8 mouse cellular contexts compared by ENCODE assay signal in genomic region chr15:101175613-101176283, GRCm38 (mm10). TPM values are rescaled to one million over a fixed set of nuclear protein-coding genes. Genes with fewer than 3 reads are reported as not detected.
DNase-seq lines count a peak whose midpoint lies in the region; ATAC-seq and TF ChIP-seq lines count a peak whose summit lies in the region.

No protein-coding gene starts in this region.

- ATAC-seq in heart, embryonic 13.5 days (ENCODE audit: extremely low read depth, insufficient number of reproducible peaks, low FRiP score, low TSS enrichment): no peak
- ATAC-seq in heart, postnatal 0 days (ENCODE audit: insufficient read depth, low read depth): no peak
- no peak for ATAC-seq in midbrain, embryonic 11.5 days (ENCODE audit: low FRiP score)
- no peak for ATAC-seq in megakaryocyte progenitor cell, adult 5-6 weeks (replicated peaks; ENCODE audit: poor library complexity)

- DNase-seq in heart, postnatal 4 days: no peak
- DNase-seq in cerebellum, postnatal 14 days: peak; percentile 41 to 54
- DNase-seq in heart, postnatal 0 days (ENCODE audit: low spot score): no peak
- peak; percentile 88 for DNase-seq in midbrain, embryonic 11.5 days (ENCODE audit: low spot score, missing footprints)
- no peak for DNase-seq in spleen, adult 12 weeks (ENCODE audit: low spot score)
- no peak for DNase-seq in gastrocnemius, adult 8-10 months (ENCODE audit: low spot score in 2 of 2)

- WGBS in heart, embryonic 13.5 days: 20% methylated on average over 17 of the region's 17 CpGs
- WGBS in heart, postnatal 0 days: 18% methylated on average over 17 of the region's 17 CpGs
- WGBS in midbrain, embryonic 11.5 days: 31% methylated on average over 17 of the region's 17 CpGs

- no peaks in the 10 kb centered on the region for H3K27me3 ChIP-seq in heart, embryonic 13.5 days (replicated peaks)
- H3K27me3 ChIP-seq in heart, postnatal 0 days (ENCODE audit: control insufficient read depth, insufficient read depth, low read length): no peaks in the 10 kb centered on the region
- peaks cover 6% of the 10 kb centered on the region for H3K27me3 ChIP-seq in midbrain, embryonic 11.5 days (ENCODE audit: control insufficient read depth, insufficient read depth, low read length)

- H3K4me3 ChIP-seq in heart, embryonic 13.5 days: peak overlapping the region; percentile 90
- H3K4me3 ChIP-seq in heart, postnatal 0 days (ENCODE audit: low read depth, low read length): peak overlapping the region; percentile 97
- H3K4me3 ChIP-seq in midbrain, embryonic 11.5 days (ENCODE audit: low read depth, low read length): peak overlapping the region; percentile 90

- no peak for TF ChIP-seq EP300 in heart, postnatal 0 days (IDR thresholded peaks at IDR 0.05; ENCODE audit: low read depth)

- peak overlapping the region; percentile 93 for H3K27ac ChIP-seq in heart, embryonic 13.5 days (replicated peaks)
- H3K27ac ChIP-seq in heart, postnatal 0 days (ENCODE audit: low read depth): peak overlapping the region; percentile 90
- no peak overlapping the region for H3K27ac ChIP-seq in midbrain, embryonic 11.5 days (ENCODE audit: low read depth, low read length)

- no peak for TF ChIP-seq CTCF in heart, postnatal 0 days (IDR thresholded peaks at IDR 0.05; ENCODE audit: low read depth)

- H3K4me2 ChIP-seq in heart, embryonic 13.5 days: peak overlapping the region; percentile 94
- peak overlapping the region; percentile 83 for H3K4me2 ChIP-seq in heart, postnatal 0 days (ENCODE audit: low read depth, low read length)
- peak overlapping the region; percentile 90 for H3K4me2 ChIP-seq in midbrain, embryonic 11.5 days

- H3K9ac ChIP-seq in heart, embryonic 13.5 days: peak overlapping the region; percentile 98
- peak overlapping the region; percentile 96 for H3K9ac ChIP-seq in heart, postnatal 0 days (replicated peaks; ENCODE audit: low read depth, low read length)
- H3K9ac ChIP-seq in midbrain, embryonic 11.5 days (ENCODE audit: low read length): peak overlapping the region; percentile 95

- no peaks in the 10 kb centered on the region for H3K36me3 ChIP-seq in heart, embryonic 13.5 days
- no peaks in the 10 kb centered on the region for H3K36me3 ChIP-seq in heart, postnatal 0 days (replicated peaks; ENCODE audit: control insufficient read depth, insufficient read depth, low read length)
- H3K36me3 ChIP-seq in midbrain, embryonic 11.5 days (ENCODE audit: control insufficient read depth, insufficient read depth, low read length): no peaks in the 10 kb centered on the region

- peaks cover 69% of the 10 kb centered on the region for H3K4me1 ChIP-seq in heart, embryonic 13.5 days
- H3K4me1 ChIP-seq in heart, postnatal 0 days (ENCODE audit: control insufficient read depth, insufficient read depth): peaks cover 50% of the 10 kb centered on the region
- H3K4me1 ChIP-seq in midbrain, embryonic 11.5 days (ENCODE audit: control insufficient read depth, insufficient read depth, low read length): peaks cover 37% of the 10 kb centered on the region

- H3K9me3 ChIP-seq in heart, embryonic 13.5 days: no peaks in the 10 kb centered on the region
- no peaks in the 10 kb centered on the region for H3K9me3 ChIP-seq in heart, postnatal 0 days (replicated peaks; ENCODE audit: control insufficient read depth, low read length)
- no peaks in the 10 kb centered on the region for H3K9me3 ChIP-seq in midbrain, embryonic 11.5 days (ENCODE audit: control insufficient read depth, low read length)

RNA-seq across cellular contexts. Expression of gene Acvr1b, which starts 1.9 kb away (rescaled TPM):
- polyA plus RNA-seq in heart, embryonic 13.5 days (2015; fragmentation: Nextera tagmentation; extraction: Ambion mirVana): 5.4 and 6.0 TPM in 2 replicates
- 10 to 100 TPM; 20.8 to 21.4 TPM for total RNA-seq in heart, postnatal 4 days (2021)
- 22.3 and 25.9 TPM in 2 replicates for total RNA-seq in heart, postnatal 0 days (2014; rRNA removed; ENCODE audit: low replicate concordance)
- 5.2 and 5.8 TPM in 2 replicates for polyA plus RNA-seq in heart, postnatal 0 days (2015; fragmentation: Nextera tagmentation; extraction: Ambion mirVana)
- 14.7 and 15.2 TPM in 2 replicates for polyA plus RNA-seq in midbrain, embryonic 11.5 days (2014; fragmentation: Nextera tagmentation; extraction: Ambion mirVana)
- 3.4 and 4.8 TPM in 2 replicates for total RNA-seq in megakaryocyte progenitor cell, adult 5-6 weeks (2015)
- 6.4 and 10.3 TPM in 2 replicates for total RNA-seq in megakaryocyte progenitor cell, adult 5-6 weeks (2017)
- total RNA-seq in gastrocnemius, adult 8-10 months (2022): 10 to 100 TPM; 33.0 to 44.0 (median 39.4) TPM

RNA-seq across cellular contexts. Expression of gene Acvrl1, which starts 47.4 kb away (rescaled TPM):
- polyA plus RNA-seq in heart, embryonic 13.5 days (2015; fragmentation: Nextera tagmentation; extraction: Ambion mirVana): 7.0 and 7.4 TPM in 2 replicates
- total RNA-seq in heart, postnatal 4 days (2021): 10 to 100 TPM; 20.5 to 21.7 TPM
- total RNA-seq in heart, postnatal 0 days (2014; rRNA removed; ENCODE audit: low replicate concordance): 18.6 and 36.0 TPM in 2 replicates
- polyA plus RNA-seq in heart, postnatal 0 days (2015; fragmentation: Nextera tagmentation; extraction: Ambion mirVana): 9.3 and 10.4 TPM in 2 replicates
- polyA plus RNA-seq in midbrain, embryonic 11.5 days (2014; fragmentation: Nextera tagmentation; extraction: Ambion mirVana): 4.2 and 5.0 TPM in 2 replicates
- 0.27 and 1.1 TPM in 2 replicates for total RNA-seq in megakaryocyte progenitor cell, adult 5-6 weeks (2015)
- 1.6 and 1.7 TPM in 2 replicates for total RNA-seq in megakaryocyte progenitor cell, adult 5-6 weeks (2017)
- total RNA-seq in gastrocnemius, adult 8-10 months (2022): 1 to 10 TPM; 6.6 to 9.5 (median 7.6) TPM

RNA-seq across cellular contexts. Expression of gene Grasp, which starts 48.2 kb away (rescaled TPM):
- 3.8 and 4.4 TPM in 2 replicates for polyA plus RNA-seq in heart, embryonic 13.5 days (2015; fragmentation: Nextera tagmentation; extraction: Ambion mirVana)
- total RNA-seq in heart, postnatal 4 days (2021): 10 to 100 TPM; 13.9 to 15.1 TPM
- 8.0 and 21.3 TPM in 2 replicates for total RNA-seq in heart, postnatal 0 days (2014; rRNA removed; ENCODE audit: low replicate concordance)
- 2.0 and 2.3 TPM in 2 replicates for polyA plus RNA-seq in heart, postnatal 0 days (2015; fragmentation: Nextera tagmentation; extraction: Ambion mirVana)
- 3.6 and 4.5 TPM in 2 replicates for polyA plus RNA-seq in midbrain, embryonic 11.5 days (2014; fragmentation: Nextera tagmentation; extraction: Ambion mirVana)
- total RNA-seq in megakaryocyte progenitor cell, adult 5-6 weeks (2015): 0.98 and 1.1 TPM in 2 replicates
- 1.00 and 1.1 TPM in 2 replicates for total RNA-seq in megakaryocyte progenitor cell, adult 5-6 weeks (2017)
- 1 to 10 TPM; 3.0 to 5.4 (median 4.4) TPM for total RNA-seq in gastrocnemius, adult 8-10 months (2022)

Comparison
In these comparisons a context has a peak if more than half of its experiments do, and no peak if none do; other contexts are left out.
1. DNase-seq: peak in cerebellum, postnatal 14 days (2 of 2) and midbrain, embryonic 11.5 days (single experiment); none in heart, postnatal 4 days (single experiment), heart, postnatal 0 days (single experiment), spleen, adult 12 weeks (single experiment) and gastrocnemius, adult 8-10 months (0 of 2).
2. Peak in every context shown above with its lines, with median percentiles within 50 percentile points of each other: H3K4me2 ChIP-seq, H3K4me3 ChIP-seq and H3K9ac ChIP-seq.